Mouse (Mus musculus) intestine, embryonic 14.5 days (tissue): Measurements from ENCODE around the gene Prkrip1. TPM values are rescaled to one million over a fixed set of nuclear protein-coding genes. Genes with fewer than 3 reads are reported as not detected.

Experiments used
- ATAC-seq: fragments of 200-750 bp; cut with Nextera tagmentation; replicated peaks from 2 replicates; pipeline ENCODE4 v1.8.0; 2017; ENCODE audit warnings: low read depth, moderate number of reproducible peaks, moderate TSS enrichment, moderate library complexity; ENCODE audit not compliant: low FRiP score, low TSS enrichment
- DNase-seq: peaks from one replicate; pipeline ENCODE4 v3.0.0-alpha.2; 2018; ENCODE audit warnings: low spot score
- H3K27ac ChIP-seq: fragments of 300-500 bp; sonication (generic); 2 replicates; pipeline ENCODE4 v1.5.1; 2014; ENCODE audit warnings: low read depth, mild to moderate bottlenecking, control low read depth
- H3K27me3 ChIP-seq: fragments of 300-500 bp; sonication (generic); replicated peaks from 2 replicates; pipeline ENCODE4 v1.6.1; 2014; ENCODE audit warnings: low read length, control low read depth; ENCODE audit not compliant: control insufficient read depth, insufficient read depth
- H3K36me3 ChIP-seq: fragments of 300-500 bp; sonication (generic); 2 replicates; pipeline ENCODE4 v1.6.1; 2014; ENCODE audit warnings: low read length, control low read depth; ENCODE audit not compliant: control insufficient read depth, insufficient read depth
- H3K4me1 ChIP-seq: fragments of 300-500 bp; sonication (generic); replicated peaks from 2 replicates; pipeline ENCODE4 v1.6.1; 2014; ENCODE audit warnings: low read length, control low read depth, mixed read lengths; ENCODE audit not compliant: control insufficient read depth, insufficient read depth
- H3K4me2 ChIP-seq: fragments of 300-500 bp; sonication (generic); 2 replicates; pipeline ENCODE4 v1.6.1; 2014; ENCODE audit warnings: low read length
- H3K4me3 ChIP-seq: fragments of 300-500 bp; sonication (generic); 2 replicates; pipeline ENCODE4 v1.5.1; 2014; ENCODE audit warnings: low read depth, low read length, control low read depth, mixed read lengths
- H3K9ac ChIP-seq: fragments of 300-500 bp; sonication (generic); 2 replicates; pipeline ENCODE4 v1.6.1; 2014; ENCODE audit warnings: mild to moderate bottlenecking, low read length
- H3K9me3 ChIP-seq: fragments of 300-500 bp; sonication (generic); 2 replicates; pipeline ENCODE4 v1.6.1; 2016; ENCODE audit warnings: low read length, control low read depth; ENCODE audit not compliant: control insufficient read depth
- WGBS: fragments of 180-500 bp; shearing (Covaris S2); extraction: QIAGEN DNeasy Blood & Tissue Kit; methylation state at CpG from one replicate; pipeline ENCODE4 v1.1.7; 2014; 5-methylcytosine and 5-hydroxymethylcytosine counted together
- polyA plus RNA-seq: library from polyadenylated mRNA; unstranded; fragments of >200 nt; fragmentation: Nextera tagmentation; extraction: Ambion mirVana; gene quantifications from 2 replicates; pipeline ENCODE4 v1.2.1, GENCODE M21; 2014

The Prkrip1 gene
- polyA plus RNA-seq, 1 experiment from 2014 or later = 42.0 TPM

DNA sequence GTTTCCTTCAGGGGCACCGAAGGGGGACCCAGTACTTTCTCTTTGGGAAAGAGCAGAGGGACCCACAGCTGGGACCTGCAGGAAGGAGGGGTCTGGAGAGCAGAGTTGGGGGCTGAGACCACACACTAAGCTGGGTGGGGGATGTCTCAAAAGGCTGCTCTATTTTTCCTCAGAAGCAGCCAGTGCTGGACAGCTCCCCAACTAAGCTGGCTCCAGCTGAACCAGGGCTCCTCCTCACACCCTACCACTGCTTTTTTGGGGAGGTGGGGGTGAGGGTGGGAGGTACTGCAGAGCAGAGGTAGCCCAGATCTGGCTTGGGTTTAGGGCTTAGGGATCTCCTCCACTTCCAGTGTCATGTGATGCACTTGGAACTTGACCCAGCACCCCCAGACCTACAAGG, 41.6 kb upstream of the Prkrip1 start:
- H3K27me3 ChIP-seq = no peaks in the 10 kb centered on the region
- no peak overlapping the region for H3K27ac ChIP-seq
- no peaks in the 10 kb centered on the region for H3K9me3 ChIP-seq
- H3K4me2 ChIP-seq = no peak overlapping the region
- no peak for ATAC-seq
- H3K36me3 ChIP-seq = no peaks in the 10 kb centered on the region
- no peak for DNase-seq
- no peak overlapping the region for H3K9ac ChIP-seq
- H3K4me3 ChIP-seq = no peak overlapping the region
- H3K4me1 ChIP-seq = peaks cover 8% of the 10 kb centered on the region; the same call in 1 of the 2 replicates
- WGBS = 31% methylated on average over 1 of the region's 1 CpGs

- Histone ChIP-seq H3K4me3 (peak overlapping the region; percentile 10; the same call in 1 of the 2 replicates), H3K9ac (no peak overlapping the region)
- no peak for ATAC-seq
Measured at GRCm38 (mm10) chr5:136237607-136238006, 38.8 kb upstream of the Prkrip1 start.

DNA sequence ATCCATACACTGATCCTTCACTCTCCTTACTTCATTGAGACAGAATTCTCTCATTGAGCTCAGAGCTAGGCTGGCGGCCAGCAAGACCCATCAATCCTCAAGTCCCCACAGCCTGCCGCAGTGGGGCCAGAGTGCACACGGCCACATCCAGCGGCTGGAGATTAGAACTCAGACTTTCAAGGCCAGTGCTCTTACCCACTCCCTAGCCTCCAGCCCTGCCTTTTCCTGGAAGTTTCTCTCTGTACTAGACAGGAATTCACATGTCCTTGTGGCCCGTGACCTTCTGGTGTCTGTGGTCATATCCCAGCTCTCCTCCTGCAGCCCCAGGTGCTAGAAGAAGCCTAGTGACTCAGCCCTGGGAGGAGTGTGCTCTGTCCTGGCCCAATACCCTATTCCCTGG, 37.8 kb upstream of the Prkrip1 start:
- no peaks in the 10 kb centered on the region for H3K36me3 ChIP-seq
- no peak overlapping the region for H3K4me2 ChIP-seq
- peaks cover 12% of the 10 kb centered on the region; the same call in 1 of the 2 replicates for H3K27me3 ChIP-seq
- no peak overlapping the region for H3K9ac ChIP-seq
- H3K27ac ChIP-seq = no peak overlapping the region
- H3K4me3 ChIP-seq = no peak overlapping the region
- 70% methylated on average over 5 of the region's 5 CpGs for WGBS
- H3K9me3 ChIP-seq = no peaks in the 10 kb centered on the region
- DNase-seq (no peak), ATAC-seq (no peak)
- H3K4me1 ChIP-seq = no peaks in the 10 kb centered on the region

More at GRCm38 (mm10) chr5:136237607-136238006, 38.8 kb upstream of the Prkrip1 start:
- WGBS = 2% methylated on average over 19 of the region's 19 CpGs
- H3K27me3 ChIP-seq = 0 out of 2 replicates have a peak, but pooled peaks cover 7% of the 10 kb centered on the region
- peak overlapping the region; percentile 49 for H3K4me2 ChIP-seq
- H3K27ac ChIP-seq = no peak overlapping the region
- no peaks in the 10 kb centered on the region for H3K9me3 ChIP-seq
- no peaks in the 10 kb centered on the region for H3K36me3 ChIP-seq
- H3K4me1 ChIP-seq = no peaks in the 10 kb centered on the region
- DNase-seq = no peak

- Histone ChIP-seq H3K27me3 (peaks cover 14% of the 10 kb centered on the region; the same call in 1 of the 2 replicates), H3K9ac (no peak overlapping the region), H3K4me3 (no peak overlapping the region), H3K4me2 (no peak overlapping the region), H3K4me1 (no peaks in the 10 kb centered on the region), H3K9me3 (no peaks in the 10 kb centered on the region), H3K27ac (no peak overlapping the region), H3K36me3 (no peaks in the 10 kb centered on the region)
- 76% methylated on average over 4 of the region's 4 CpGs for WGBS
- no peak for DNase-seq
- ATAC-seq = no peak
Measured at GRCm38 (mm10) chr5:136230348-136231035, 31.7 kb upstream of the Prkrip1 start.

- Histone ChIP-seq H3K27me3 (no peaks in the 10 kb centered on the region), H3K27ac (no peak overlapping the region), H3K4me1 (no peaks in the 10 kb centered on the region), H3K4me3 (no peak overlapping the region), H3K9me3 (no peaks in the 10 kb centered on the region), H3K4me2 (no peak overlapping the region), H3K36me3 (0 out of 2 replicates have a peak, but pooled peaks cover 4% of the 10 kb centered on the region), H3K9ac (no peak overlapping the region)
- 72% methylated on average over 7 of the region's 7 CpGs for WGBS
- DNase-seq = no peak
- ATAC-seq = no peak
Measured at GRCm38 (mm10) chr5:136226246-136226876, 27.6 kb upstream of the Prkrip1 start.

- 80% methylated on average over 12 of the region's 12 CpGs for WGBS
- Histone ChIP-seq H3K9me3 (no peaks in the 10 kb centered on the region), H3K27me3 (no peaks in the 10 kb centered on the region), H3K27ac (no peak overlapping the region), H3K4me2 (no peak overlapping the region), H3K4me1 (no peaks in the 10 kb centered on the region), H3K4me3 (no peak overlapping the region), H3K9ac (no peak overlapping the region), H3K36me3 (no peaks in the 10 kb centered on the region)
- DNase-seq = no peak
- ATAC-seq = no peak
Measured at GRCm38 (mm10) chr5:136218585-136218984, 19.8 kb upstream of the Prkrip1 start.

DNA sequence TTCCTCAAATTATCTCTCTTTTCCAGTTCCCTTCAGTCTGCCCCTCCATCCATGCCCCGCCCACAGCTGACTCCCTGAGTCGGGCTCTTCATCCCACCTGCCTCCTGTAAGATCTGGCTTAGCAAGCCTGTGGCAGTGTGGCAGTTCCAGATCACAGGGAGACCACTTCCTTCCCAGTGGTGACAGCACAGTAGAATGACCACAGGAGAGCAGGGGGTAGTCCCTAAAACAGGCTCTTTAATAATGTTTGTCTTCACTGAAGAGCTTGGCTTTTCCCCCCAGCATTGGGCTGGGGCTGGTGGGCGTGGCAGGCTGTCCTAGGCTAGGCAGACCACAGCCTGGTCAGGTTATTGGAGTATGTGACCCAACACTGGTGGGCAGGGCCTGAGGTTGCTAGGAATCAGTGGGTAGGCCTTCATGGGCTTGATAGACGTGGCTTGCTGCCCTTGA, 19.2 kb upstream of the Prkrip1 start:
- ATAC-seq (no peak), DNase-seq (no peak)
- H3K9ac ChIP-seq = no peak overlapping the region
- no peaks in the 10 kb centered on the region for H3K27me3 ChIP-seq
- H3K4me2 ChIP-seq = no peak overlapping the region
- no peaks in the 10 kb centered on the region for H3K9me3 ChIP-seq
- no peaks in the 10 kb centered on the region for H3K36me3 ChIP-seq
- 68% methylated on average over 4 of the region's 4 CpGs for WGBS
- no peaks in the 10 kb centered on the region for H3K4me1 ChIP-seq
- H3K27ac ChIP-seq = no peak overlapping the region
- H3K4me3 ChIP-seq = no peak overlapping the region

- H3K36me3 ChIP-seq = no peaks in the 10 kb centered on the region
- no peak overlapping the region for H3K9ac ChIP-seq
- ATAC-seq (no peak), DNase-seq (no peak)
- H3K4me2 ChIP-seq = no peak overlapping the region
- H3K27ac ChIP-seq = no peak overlapping the region
- H3K4me3 ChIP-seq = no peak overlapping the region
- no peaks in the 10 kb centered on the region for H3K9me3 ChIP-seq
- H3K27me3 ChIP-seq = no peaks in the 10 kb centered on the region
- 77% methylated on average over 18 of the region's 18 CpGs for WGBS
- H3K4me1 ChIP-seq = no peaks in the 10 kb centered on the region
Measured at GRCm38 (mm10) chr5:136217004-136217665, 18.4 kb upstream of the Prkrip1 start.
